In the genomic region with DNA sequence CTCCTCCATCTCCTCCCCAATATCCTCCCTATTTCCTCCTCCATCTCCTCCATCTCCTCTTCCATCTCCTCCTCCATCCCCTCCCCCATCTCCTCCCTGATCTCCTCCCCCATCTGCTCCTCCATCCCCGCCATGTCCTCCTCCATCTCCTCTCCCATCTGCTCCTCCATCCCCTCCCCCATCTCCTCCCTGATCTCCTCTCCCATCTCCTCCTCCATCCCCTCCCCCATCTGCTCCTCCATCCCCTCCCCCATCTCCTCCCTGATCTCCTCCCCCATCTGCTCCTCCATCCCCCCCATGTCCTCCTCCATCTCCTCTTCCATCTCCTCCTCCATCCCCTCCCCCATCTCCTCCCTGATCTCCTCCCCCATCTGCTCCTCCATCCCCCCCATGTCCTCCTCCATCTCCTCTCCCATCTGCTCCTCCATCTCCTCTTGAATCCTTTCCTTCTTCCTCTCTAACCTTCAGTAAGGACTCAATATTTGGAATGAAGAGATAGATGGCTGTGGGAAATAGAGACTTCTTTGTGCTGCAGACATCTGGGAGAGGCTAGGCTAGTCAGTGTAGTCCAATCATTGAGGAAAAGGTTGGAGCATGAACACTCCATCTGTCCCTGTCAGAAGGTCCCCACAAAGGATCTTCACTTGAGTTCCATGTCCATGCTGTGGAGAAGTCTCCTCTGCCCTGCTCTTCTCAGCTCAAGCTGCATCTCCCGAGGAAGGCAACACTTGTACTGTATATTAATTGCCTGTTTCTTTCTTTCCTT, we compare ENCODE assay signal across 15 mouse cellular contexts. TPM values are rescaled to one million over a fixed set of nuclear protein-coding genes. Genes with fewer than 3 reads are reported as not detected.
"Had no signal": no experiment of that assay in that cellular context is flagged by ENCODE, and none has a peak within 500 bp of the region (broad histone marks: within the 10 kb centered on the region; RNA-seq: fewer than 3 reads in every experiment).

No protein-coding gene starts in this region.

RNA-seq across cellular contexts. Expression of a gene that starts 10.4 kb away (rescaled TPM):
- total RNA-seq: layer of hippocampus, adult 18-20 months; layer of hippocampus, postnatal 10 days; left cerebral cortex, postnatal 10 days; left cerebral cortex, postnatal 4 days; liver, adult 2 months; megakaryocyte-erythroid progenitor cell, adult 5-6 weeks had no signal
- polyA plus RNA-seq: kidney, postnatal 0 days; limb, embryonic 13.5 days; liver, adult 2 months; liver, embryonic 14.5 days; lung, embryonic 16.5 days; myocyte; neural tube, embryonic 11.5 days; small intestine, adult 2 months; stomach, embryonic 16.5 days; thymus, postnatal 0 days had no signal

RNA-seq across cellular contexts. Expression of a gene that starts 52.4 kb away (rescaled TPM):
- total RNA-seq: liver, adult 2 months had no signal
